Mouse (Mus musculus): Measurements from ENCODE around the gene Styk1. TPM values are rescaled to one million over a fixed set of nuclear protein-coding genes. Genes with fewer than 3 reads are reported as not detected.
"Not testable (repeated sequence)": the region's sequence is repeated elsewhere in the genome, so short reads cannot be mapped to it uniquely, and the experiment has no call there.

The Styk1 gene
- total and polyA plus RNA-seq, 2 experiments from 2014 or later, result 3.2 to 5.1 TPM

DNA sequence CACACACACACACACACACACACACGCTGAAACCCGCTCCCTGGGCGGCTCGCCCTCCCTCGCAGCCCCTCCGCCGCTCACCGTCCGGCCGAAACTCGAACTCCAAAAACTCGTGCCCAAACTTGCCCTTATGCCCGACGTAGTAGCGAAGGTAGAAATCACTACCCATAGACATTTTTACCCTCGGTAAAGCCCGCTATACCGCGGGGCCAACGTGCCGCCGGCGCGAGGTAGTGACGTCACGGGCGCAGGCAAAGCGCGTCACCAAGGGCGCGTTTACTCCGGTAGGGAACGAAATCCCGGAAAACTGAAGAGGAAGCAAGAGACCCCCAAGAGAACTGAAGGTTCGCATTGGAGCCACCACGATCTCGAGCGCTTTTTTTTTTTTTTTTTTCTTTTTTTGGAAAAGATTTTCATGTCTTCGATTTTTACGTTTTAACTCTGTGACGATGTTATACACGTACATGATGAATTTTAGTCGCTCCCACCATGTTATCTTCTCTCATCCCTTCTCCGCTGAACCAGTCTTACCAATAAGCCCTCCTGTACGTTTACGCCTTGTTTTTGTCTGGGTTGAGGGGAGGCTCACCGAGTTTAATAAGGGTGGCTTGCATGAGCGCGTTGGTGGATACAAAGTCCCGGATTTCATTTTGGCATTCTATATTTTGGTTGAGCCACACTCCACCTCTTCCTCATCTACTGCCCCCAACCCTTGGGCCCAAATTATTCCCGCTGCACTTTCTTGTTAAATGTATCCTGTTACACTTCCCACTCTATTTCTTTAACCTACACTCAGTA is 60.2 kb downstream of the Styk1 start, which contains the start of gene Magohb:
Magohb (minus strand) TSS at position 254 of the 798 bp plus-strand sequence.
- 3% methylated on average over 51 of the region's 51 CpGs for WGBS
- H3K27me3 ChIP-seq (ENCODE audit: insufficient read depth, low read length), result no peaks in the 10 kb centered on the region
- H3K36me3 ChIP-seq (ENCODE audit: insufficient read depth, low read length), result peaks cover 3% of the 10 kb centered on the region; the same call in 1 of the 2 replicates
- no peaks in the 10 kb centered on the region for H3K9me3 ChIP-seq (ENCODE audit: low read length)
- H3K4me1 ChIP-seq (ENCODE audit: insufficient read depth, low read length), result 0 out of 2 replicates have a peak, but pooled peaks cover 4% of the 10 kb centered on the region
- peak within 1 kb of the TSS; percentile 80 for H3K27ac ChIP-seq
- TF ChIP-seq CTCF (IDR thresholded peaks at IDR 0.05; ENCODE audit: low read depth), result no peak
- peak; percentile 92 for ATAC-seq
- H3K4me2 ChIP-seq (ENCODE audit: low read depth, low read length), result peak within 1 kb of the TSS; percentile 54
- peak within 1 kb of the TSS; percentile 76 for H3K4me3 ChIP-seq (ENCODE audit: low read length)
- DNase-seq (ENCODE audit: low spot score), result peak; percentile 93
- peak within 1 kb of the TSS; percentile 68 for H3K9ac ChIP-seq (replicated peaks; ENCODE audit: low read length)

DNA sequence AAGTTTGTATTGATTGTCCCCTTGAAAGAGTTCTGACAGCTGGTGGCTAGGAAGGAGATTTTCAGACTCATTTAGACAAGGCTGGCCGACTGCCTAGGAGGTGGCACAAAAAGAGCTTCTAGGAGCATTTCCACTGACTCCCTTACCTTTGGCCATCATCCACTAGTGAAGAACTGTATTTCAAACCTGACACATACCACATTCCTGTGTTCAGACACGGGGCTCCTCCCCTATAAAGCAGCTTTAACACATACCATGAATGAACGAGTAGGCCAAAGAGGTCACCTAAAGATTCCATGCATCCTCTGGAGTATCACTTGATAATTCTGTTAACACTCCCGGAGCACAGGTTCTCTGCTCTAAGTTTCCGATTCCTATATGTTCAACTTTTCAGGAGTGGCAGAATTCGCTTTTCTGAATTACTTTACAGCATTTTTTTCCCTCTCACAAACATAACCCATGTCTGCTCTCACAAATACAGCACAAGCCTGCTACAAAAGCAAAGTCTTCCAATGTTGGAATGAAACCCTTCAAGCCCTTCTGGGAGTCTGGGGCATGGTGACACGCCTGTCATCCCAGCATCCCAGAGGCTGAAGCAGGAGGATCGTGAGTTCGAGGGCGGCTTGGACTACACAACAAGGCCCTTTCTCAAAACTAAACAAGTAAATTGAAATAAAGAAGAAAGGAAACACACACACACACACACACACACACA is 61.0 kb downstream of the Styk1 start:
- H3K4me2 ChIP-seq (ENCODE audit: low read depth, low read length), result peak overlapping the region; percentile 54
- H3K27ac ChIP-seq, result peak overlapping the region; percentile 80
- H3K36me3 ChIP-seq (ENCODE audit: insufficient read depth, low read length), result peaks cover 9% of the 10 kb centered on the region; the same call in 1 of the 2 replicates
- ATAC-seq (peak; percentile 21; the same call in 1 of the 2 replicates), DNase-seq (ENCODE audit: low spot score) (peak; percentile 30)
- H3K27me3 ChIP-seq (ENCODE audit: insufficient read depth, low read length), result no peaks in the 10 kb centered on the region
- H3K9me3 ChIP-seq (ENCODE audit: low read length), result no peaks in the 10 kb centered on the region
- peak overlapping the region; percentile 68 for H3K9ac ChIP-seq (replicated peaks; ENCODE audit: low read length)
- WGBS, result 22% methylated on average over 10 of the region's 10 CpGs
- H3K4me3 ChIP-seq (ENCODE audit: low read length), result peak overlapping the region; percentile 76
- H3K4me1 ChIP-seq (ENCODE audit: insufficient read depth, low read length), result 0 out of 2 replicates have a peak, but pooled peaks cover 4% of the 10 kb centered on the region
- no peak for TF ChIP-seq CTCF (IDR thresholded peaks at IDR 0.05; ENCODE audit: low read depth)

DNA sequence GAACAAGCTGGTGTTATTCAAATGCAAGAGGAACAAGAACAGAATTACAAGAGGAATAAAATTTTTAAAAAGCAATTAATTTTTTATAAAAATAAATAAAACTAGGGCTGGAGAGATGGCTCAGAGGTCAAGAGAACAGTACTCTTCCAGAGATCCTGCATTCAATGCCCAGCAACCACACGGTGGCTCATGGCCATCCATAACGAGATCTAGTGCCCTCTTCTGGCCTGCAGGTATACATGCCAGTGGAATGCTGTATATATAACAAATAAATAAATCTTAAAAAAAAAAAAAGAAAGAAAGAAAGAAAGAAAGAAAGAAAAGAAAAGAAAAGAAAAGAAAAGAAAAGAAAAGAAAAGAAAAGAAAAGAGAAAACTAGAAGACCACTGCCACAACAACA is 63.0 kb downstream of the Styk1 start:
- H3K4me1 ChIP-seq (ENCODE audit: insufficient read depth, low read length), result 0 out of 2 replicates have a peak, but pooled peaks cover 4% of the 10 kb centered on the region
- H3K9ac ChIP-seq (replicated peaks; ENCODE audit: low read length), result no peak overlapping the region
- H3K4me3 ChIP-seq (ENCODE audit: low read length), result no peak overlapping the region
- ATAC-seq (peak; percentile 64; the same call in 1 of the 2 replicates), DNase-seq (ENCODE audit: low spot score) (peak; percentile 75)
- no peaks in the 10 kb centered on the region for H3K27me3 ChIP-seq (ENCODE audit: insufficient read depth, low read length)
- H3K4me2 ChIP-seq (ENCODE audit: low read depth, low read length), result no peak overlapping the region
- TF ChIP-seq CTCF (IDR thresholded peaks at IDR 0.05; ENCODE audit: low read depth), result peak; percentile 71
- H3K27ac ChIP-seq, result no peak overlapping the region
- no peaks in the 10 kb centered on the region for H3K9me3 ChIP-seq (ENCODE audit: low read length)
- 11% methylated on average over 2 of the region's 2 CpGs for WGBS
- H3K36me3 ChIP-seq (ENCODE audit: insufficient read depth, low read length), result peaks cover 16% of the 10 kb centered on the region; the same call in 1 of the 2 replicates

DNA sequence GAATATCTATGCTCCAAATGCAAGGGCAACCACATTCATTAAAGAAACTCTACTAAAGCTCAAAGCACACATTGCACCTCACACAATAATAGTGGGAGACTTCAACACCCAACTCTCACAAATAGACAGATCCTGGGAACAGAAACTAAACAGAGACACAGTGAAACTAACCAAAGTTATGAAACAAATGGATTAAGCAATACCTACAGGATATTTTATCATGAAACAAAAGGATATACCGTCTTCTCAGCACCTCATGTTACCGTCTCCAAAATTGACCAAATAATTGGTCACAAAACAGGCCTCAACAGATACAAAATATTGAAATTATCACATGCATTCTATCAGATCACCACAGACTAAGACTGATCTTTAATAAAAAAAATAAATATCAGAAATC is 75.2 kb downstream of the Styk1 start:
- not testable (repeated sequence) for H3K4me2 ChIP-seq (ENCODE audit: low read depth, low read length); H3K27ac ChIP-seq; H3K36me3 ChIP-seq (ENCODE audit: insufficient read depth, low read length); H3K27me3 ChIP-seq (ENCODE audit: insufficient read depth, low read length); H3K4me1 ChIP-seq (ENCODE audit: insufficient read depth, low read length); H3K4me3 ChIP-seq (ENCODE audit: low read length); ATAC-seq; DNase-seq (ENCODE audit: low spot score); H3K9ac ChIP-seq (replicated peaks; ENCODE audit: low read length); H3K9me3 ChIP-seq (ENCODE audit: low read length)
- WGBS, result 94% methylated on average over 2 of the region's 2 CpGs

DNA sequence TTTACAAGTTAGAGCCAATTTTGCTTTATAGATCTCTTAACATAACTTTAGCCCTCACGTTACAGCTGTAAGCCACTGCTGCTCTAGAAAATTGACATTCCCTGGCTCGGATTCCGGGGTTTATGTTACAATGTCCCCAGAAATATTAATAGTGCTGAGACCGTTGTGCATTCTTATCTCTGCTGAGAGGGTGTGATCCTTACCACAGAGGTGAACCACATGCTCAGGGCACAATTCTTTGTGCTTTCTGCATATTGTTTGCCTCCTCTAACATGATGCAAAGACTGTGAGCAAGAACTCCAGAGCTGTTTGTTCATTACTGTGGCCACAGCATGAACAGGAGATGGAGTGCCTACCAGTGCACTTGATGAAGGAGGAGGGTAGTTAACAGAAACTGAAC is 76.7 kb downstream of the Styk1 start:
- Histone ChIP-seq H3K4me2 (ENCODE audit: low read depth, low read length) (no peak overlapping the region), H3K9me3 (ENCODE audit: low read length) (no peaks in the 10 kb centered on the region), H3K27me3 (ENCODE audit: insufficient read depth, low read length) (no peaks in the 10 kb centered on the region), H3K9ac (replicated peaks; ENCODE audit: low read length) (no peak overlapping the region), H3K4me3 (ENCODE audit: low read length) (no peak overlapping the region), H3K27ac (no peak overlapping the region), H3K36me3 (ENCODE audit: insufficient read depth, low read length) (no peaks in the 10 kb centered on the region), H3K4me1 (ENCODE audit: insufficient read depth, low read length) (no peaks in the 10 kb centered on the region)
- WGBS, result 94% methylated on average over 4 of the region's 4 CpGs
- no peak for TF ChIP-seq CTCF (IDR thresholded peaks at IDR 0.05; ENCODE audit: low read depth)
- DNase-seq (ENCODE audit: low spot score) (no peak), ATAC-seq (no peak)

DNA sequence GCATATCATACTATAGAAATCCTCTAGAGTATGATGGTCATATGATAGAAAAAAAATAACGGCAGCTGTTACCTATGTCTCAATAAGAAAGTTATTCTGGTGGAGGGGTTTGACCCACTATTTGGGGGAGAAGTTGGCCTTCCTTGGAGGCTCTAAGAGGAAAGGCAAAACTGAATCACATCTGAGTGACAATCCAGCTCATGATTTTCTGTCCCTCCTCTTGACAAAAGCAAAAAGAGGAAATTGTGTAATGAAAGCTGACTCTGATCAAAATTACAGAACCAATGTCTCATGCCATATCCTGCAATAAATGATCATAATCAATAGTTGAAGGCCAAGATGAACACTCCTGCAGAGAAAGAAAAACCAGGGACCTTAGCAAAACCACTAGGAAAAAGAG is 81.1 kb downstream of the Styk1 start:
- Histone ChIP-seq H3K36me3 (ENCODE audit: insufficient read depth, low read length) (no peaks in the 10 kb centered on the region), H3K9me3 (ENCODE audit: low read length) (no peaks in the 10 kb centered on the region), H3K4me1 (ENCODE audit: insufficient read depth, low read length) (no peaks in the 10 kb centered on the region), H3K4me2 (ENCODE audit: low read depth, low read length) (no peak overlapping the region), H3K9ac (replicated peaks; ENCODE audit: low read length) (no peak overlapping the region), H3K4me3 (ENCODE audit: low read length) (no peak overlapping the region), H3K27ac (no peak overlapping the region), H3K27me3 (ENCODE audit: insufficient read depth, low read length) (no peaks in the 10 kb centered on the region)
- DNase-seq (ENCODE audit: low spot score) (no peak), ATAC-seq (no peak)
- WGBS, result 96% methylated on average over 1 of the region's 1 CpGs
- no peak for TF ChIP-seq CTCF (IDR thresholded peaks at IDR 0.05; ENCODE audit: low read depth)
